In genomic region chr1:100644858-100645257, GRCm38 (mm10) we compare ENCODE assay signal across 24 mouse cellular contexts.
DNase-seq lines count a peak whose midpoint lies in the region; ATAC-seq and TF ChIP-seq lines count a peak whose summit lies in the region.
"Had no signal": no experiment of that assay in that cellular context is flagged by ENCODE, and none has a peak within 500 bp of the region (broad histone marks: within the 10 kb centered on the region; RNA-seq: fewer than 3 reads in every experiment).

No protein-coding gene starts in this region.

- no peak overlapping the region for H3K27ac ChIP-seq in forebrain, embryonic 13.5 days
- no peak overlapping the region for H3K27ac ChIP-seq in forebrain, embryonic 10.5 days
- no peak overlapping the region for H3K27ac ChIP-seq in kidney, embryonic 16.5 days (ENCODE audit: low read length)
- H3K27ac ChIP-seq in forebrain, embryonic 16.5 days (ENCODE audit: low read length): no peak overlapping the region
- H3K27ac ChIP-seq in liver, embryonic 11.5 days (ENCODE audit: low read depth, low read length): no peak overlapping the region
- H3K27ac ChIP-seq: heart, embryonic 10.5 days; left cerebral cortex, adult 2 months; liver, embryonic 14.5 days; lung, embryonic 15.5 days; midbrain, embryonic 15.5 days had no signal

- no peak overlapping the region for H3K9ac ChIP-seq in forebrain, embryonic 13.5 days
- no peak overlapping the region for H3K9ac ChIP-seq in kidney, embryonic 16.5 days (replicated peaks; ENCODE audit: low read length)
- H3K9ac ChIP-seq in forebrain, embryonic 16.5 days (replicated peaks; ENCODE audit: low read depth, low read length): no peak overlapping the region
- no peak overlapping the region for H3K9ac ChIP-seq in liver, embryonic 11.5 days (ENCODE audit: low read depth, low read length)
- H3K9ac ChIP-seq: liver, embryonic 14.5 days; lung, embryonic 15.5 days; midbrain, embryonic 15.5 days had no signal

- H3K27me3 ChIP-seq in forebrain, embryonic 13.5 days: no peaks in the 10 kb centered on the region
- no peaks in the 10 kb centered on the region for H3K27me3 ChIP-seq in forebrain, embryonic 10.5 days (ENCODE audit: poor library complexity, severe bottlenecking)
- H3K27me3 ChIP-seq in kidney, embryonic 16.5 days (ENCODE audit: insufficient read depth, low read length): no peaks in the 10 kb centered on the region
- H3K27me3 ChIP-seq in forebrain, embryonic 16.5 days (replicated peaks; ENCODE audit: control insufficient read depth, insufficient read depth, low read length): no peaks in the 10 kb centered on the region
- H3K27me3 ChIP-seq in liver, embryonic 11.5 days (replicated peaks; ENCODE audit: control insufficient read depth, insufficient read depth, low read length): no peaks in the 10 kb centered on the region
- H3K27me3 ChIP-seq: CH12.LX; lung, embryonic 15.5 days; midbrain, embryonic 15.5 days; Patski had no signal

- DNase-seq in forebrain, embryonic 10.5 days (ENCODE audit: extremely low spot score, low spot score): no peak
- no peak for DNase-seq in kidney, adult 8-10 months
- DNase-seq in brain, embryonic 14.5 days (ENCODE audit: low read depth): peak; percentile 65
- DNase-seq in liver, embryonic 11.5 days (ENCODE audit: low spot score): no peak
- DNase-seq: adrenal gland, postnatal 36 days; B cell, adult 2 months; cerebellum, adult 11 months; cerebellum, adult 9-11 months; gastrocnemius, postnatal 10 days; heart, postnatal 4 days; kidney, adult 18-20 months; lung, postnatal 4 days had no signal

- no peak overlapping the region for H3K4me3 ChIP-seq in forebrain, embryonic 13.5 days
- no peak overlapping the region for H3K4me3 ChIP-seq in forebrain, embryonic 10.5 days
- H3K4me3 ChIP-seq in kidney, embryonic 16.5 days (ENCODE audit: low read length): no peak overlapping the region
- H3K4me3 ChIP-seq in forebrain, embryonic 16.5 days (replicated peaks; ENCODE audit: low read length): no peak overlapping the region
- H3K4me3 ChIP-seq in liver, embryonic 11.5 days (ENCODE audit: low read depth, low read length): no peak overlapping the region
- H3K4me3 ChIP-seq: heart, embryonic 10.5 days; left cerebral cortex, adult 2 months; lung, embryonic 15.5 days; midbrain, embryonic 15.5 days had no signal

- no peak for TF ChIP-seq POLR2A in brain, embryonic 14.5 days (IDR thresholded peaks at IDR 0.05; ENCODE audit: borderline replicate concordance, extremely low read depth, insufficient read depth, insufficient read length, poor library complexity, severe bottlenecking)

- no peaks in the 10 kb centered on the region for H3K9me3 ChIP-seq in forebrain, embryonic 13.5 days (replicated peaks)
- no peaks in the 10 kb centered on the region for H3K9me3 ChIP-seq in forebrain, embryonic 10.5 days
- no peaks in the 10 kb centered on the region for H3K9me3 ChIP-seq in kidney, embryonic 16.5 days (ENCODE audit: low read length)
- no peaks in the 10 kb centered on the region for H3K9me3 ChIP-seq in forebrain, embryonic 16.5 days (ENCODE audit: control insufficient read depth, low read length)
- no peaks in the 10 kb centered on the region for H3K9me3 ChIP-seq in liver, embryonic 11.5 days (ENCODE audit: control insufficient read depth, low read length)
- H3K9me3 ChIP-seq: heart, embryonic 10.5 days; lung, embryonic 15.5 days; midbrain, embryonic 15.5 days had no signal

- H3K36me3 ChIP-seq in forebrain, embryonic 13.5 days (ENCODE audit: poor library complexity, severe bottlenecking): no peaks in the 10 kb centered on the region
- no peaks in the 10 kb centered on the region for H3K36me3 ChIP-seq in forebrain, embryonic 10.5 days (replicated peaks)
- H3K36me3 ChIP-seq in kidney, embryonic 16.5 days (ENCODE audit: insufficient read depth, low read length): no peaks in the 10 kb centered on the region
- no peaks in the 10 kb centered on the region for H3K36me3 ChIP-seq in forebrain, embryonic 16.5 days (ENCODE audit: control insufficient read depth, insufficient read depth)
- no peaks in the 10 kb centered on the region for H3K36me3 ChIP-seq in liver, embryonic 11.5 days (ENCODE audit: control insufficient read depth, insufficient read depth, low read length)
- H3K36me3 ChIP-seq: G1E; heart, embryonic 10.5 days; lung, embryonic 15.5 days; midbrain, embryonic 15.5 days had no signal

- H3K4me1 ChIP-seq in forebrain, embryonic 13.5 days: peaks cover 3% of the 10 kb centered on the region; the same call in 1 of the 2 replicates
- no peaks in the 10 kb centered on the region; the same call in 1 of the 2 replicates for H3K4me1 ChIP-seq in forebrain, embryonic 10.5 days
- no peaks in the 10 kb centered on the region for H3K4me1 ChIP-seq in kidney, embryonic 16.5 days (ENCODE audit: insufficient read depth, low read length)
- H3K4me1 ChIP-seq in forebrain, embryonic 16.5 days (replicated peaks; ENCODE audit: control insufficient read depth, insufficient read depth, low read length): no peaks in the 10 kb centered on the region
- H3K4me1 ChIP-seq in liver, embryonic 11.5 days (replicated peaks; ENCODE audit: control insufficient read depth, insufficient read depth, low read length): no peaks in the 10 kb centered on the region
- H3K4me1 ChIP-seq: heart, embryonic 10.5 days; lung, embryonic 15.5 days; midbrain, embryonic 15.5 days had no signal

- H3K4me2 ChIP-seq in forebrain, embryonic 13.5 days: no peak overlapping the region
- no peak overlapping the region for H3K4me2 ChIP-seq in kidney, embryonic 16.5 days (replicated peaks; ENCODE audit: low read depth, low read length)
- H3K4me2 ChIP-seq in forebrain, embryonic 16.5 days (ENCODE audit: low read length): no peak overlapping the region
- H3K4me2 ChIP-seq in liver, embryonic 11.5 days: no peak overlapping the region
- H3K4me2 ChIP-seq: lung, embryonic 15.5 days; midbrain, embryonic 15.5 days had no signal

- peak; percentile 62; the same call in 1 of the 2 replicates for ATAC-seq in forebrain, embryonic 13.5 days
- ATAC-seq in kidney, embryonic 16.5 days (ENCODE audit: low FRiP score, low TSS enrichment): peak; percentile 77
- ATAC-seq in forebrain, embryonic 16.5 days: peak; percentile 61; the same call in 1 of the 2 replicates
- no peak for ATAC-seq in liver, embryonic 11.5 days (replicated peaks; ENCODE audit: low FRiP score)
- ATAC-seq: inflammation-experienced regulatory T-cells, adult 6 months; midbrain, embryonic 15.5 days; Patski had no signal

- no peak for TF ChIP-seq CTCF in brain, embryonic 14.5 days (IDR thresholded peaks at IDR 0.05; ENCODE audit: borderline replicate concordance, extremely low read depth, insufficient read depth, insufficient read length)
